Comparison of ENCODE assay signal across 29 mouse cellular contexts in genomic region chr17:78767546-78767945, GRCm38 (mm10). TPM values are rescaled to one million over a fixed set of nuclear protein-coding genes. Genes with fewer than 3 reads are reported as not detected.
DNase-seq lines count a peak whose midpoint lies in the region; ATAC-seq lines count a peak whose summit lies in the region.
"Had no signal": no experiment of that assay in that cellular context is flagged by ENCODE, and none has a peak within 500 bp of the region (broad histone marks: within the 10 kb centered on the region; RNA-seq: fewer than 3 reads in every experiment).

No protein-coding gene starts in this region.

- DNase-seq in heart, postnatal 4 days: no peak
- DNase-seq in layer of hippocampus, adult 18-20 months (ENCODE audit: low spot score in 2 of 2): peak; percentile 28 to 61
- DNase-seq in layer of hippocampus, postnatal 25 days (ENCODE audit: extremely low spot score in 1 of 2, low spot score in 1 of 2): no peak
- peak; percentile 41 for DNase-seq in testis, postnatal 14 days (ENCODE audit: low spot score)
- no peak for DNase-seq in testis, postnatal 10 days (ENCODE audit: low spot score)
- DNase-seq: adrenal gland, adult 2 months; adrenal gland, postnatal 36 days; B cell, adult 2 months; cerebellum, adult 2 months; cerebellum, postnatal 14 days; gastrocnemius, postnatal 10 days; kidney, adult 11 months; kidney, postnatal 25 days; lung, embryonic 14.5 days; lung, postnatal 14 days; right cerebral cortex, postnatal 4 days; thymus, postnatal 4 days had no signal

- peaks cover 39% of the 10 kb centered on the region for H3K4me1 ChIP-seq in heart, embryonic 12.5 days (replicated peaks)
- H3K4me1 ChIP-seq: hindbrain, embryonic 10.5 days; hindbrain, embryonic 15.5 days; limb, embryonic 12.5 days; liver, embryonic 15.5 days; midbrain, embryonic 10.5 days had no signal

- H3K4me2 ChIP-seq in heart, embryonic 12.5 days: no peak overlapping the region
- H3K4me2 ChIP-seq: hindbrain, embryonic 15.5 days; limb, embryonic 12.5 days; liver, embryonic 15.5 days; lung, embryonic 14.5 days had no signal

- H3K36me3 ChIP-seq in heart, embryonic 12.5 days: peaks cover 35% of the 10 kb centered on the region

- no peaks in the 10 kb centered on the region for H3K27me3 ChIP-seq in heart, embryonic 12.5 days (replicated peaks)
- H3K27me3 ChIP-seq: hindbrain, embryonic 15.5 days; limb, embryonic 12.5 days; liver, embryonic 15.5 days had no signal

- H3K9ac ChIP-seq in heart, embryonic 12.5 days: peak overlapping the region; percentile 45; the same call in 1 of the 2 replicates
- H3K9ac ChIP-seq: hindbrain, embryonic 15.5 days; limb, embryonic 12.5 days; liver, embryonic 15.5 days; lung, embryonic 14.5 days had no signal

- WGBS in heart, embryonic 12.5 days: 54% methylated on average over 8 of the region's 8 CpGs

- H3K9me3 ChIP-seq in heart, embryonic 12.5 days (replicated peaks): no peaks in the 10 kb centered on the region
- H3K9me3 ChIP-seq: hindbrain, embryonic 10.5 days; hindbrain, embryonic 15.5 days; limb, embryonic 12.5 days; liver, embryonic 15.5 days; midbrain, embryonic 10.5 days had no signal

- no peak for ATAC-seq in heart, embryonic 12.5 days (ENCODE audit: insufficient number of reproducible peaks, low FRiP score)
- no peak for ATAC-seq in activated CD4-positive, CD25-positive, alpha-beta regulatory T cell, adult 4 months
- ATAC-seq: forebrain, embryonic 16.5 days; inflammation-experienced regulatory T-cells, adult 6 months; midbrain, embryonic 16.5 days had no signal

- H3K27ac ChIP-seq in heart, embryonic 12.5 days (ENCODE audit: poor library complexity, severe bottlenecking): peak overlapping the region; percentile 57
- H3K27ac ChIP-seq: hindbrain, embryonic 10.5 days; hindbrain, embryonic 15.5 days; limb, embryonic 12.5 days; liver, embryonic 15.5 days; midbrain, embryonic 10.5 days; stomach, postnatal 0 days had no signal

- no peak overlapping the region for H3K4me3 ChIP-seq in heart, embryonic 12.5 days
- H3K4me3 ChIP-seq: erythroblast, embryonic 14.5 days; hindbrain, embryonic 10.5 days; hindbrain, embryonic 15.5 days; limb, embryonic 12.5 days; liver, embryonic 15.5 days; midbrain, embryonic 10.5 days had no signal

RNA-seq across cellular contexts. Expression of gene Strn, which starts 30.6 kb away (rescaled TPM):
- 19.3 and 20.6 TPM in 2 replicates for polyA plus RNA-seq in heart, embryonic 12.5 days (2016; fragmentation: Nextera tagmentation; extraction: Ambion mirVana)
- 10 to 100 TPM; 49.7 to 52.8 TPM for total RNA-seq in heart, postnatal 4 days (2021)
- total RNA-seq in layer of hippocampus, adult 18-20 months (2021): 10 to 100 TPM; 55.0 to 58.0 TPM
- total RNA-seq in layer of hippocampus, postnatal 25 days (2021): 10 to 100 TPM; 66.9 to 68.9 TPM
- 1 to 10 TPM; 8.3 to 8.8 TPM for polyA plus RNA-seq in activated CD4-positive, CD25-positive, alpha-beta regulatory T cell, adult 4 months (2017; shearing (Covaris generic))

Comparison
In these comparisons a context has a peak if more than half of its experiments do, and no peak if none do; other contexts are left out.
1. DNase-seq: peak in layer of hippocampus, adult 18-20 months (2 of 2) and testis, postnatal 14 days (single experiment); none in heart, postnatal 4 days (single experiment), layer of hippocampus, postnatal 25 days (0 of 2) and testis, postnatal 10 days (single experiment).